Mouse (Mus musculus) bone marrow macrophage, adult 2 months (primary cell): Measurements from ENCODE around the gene Sugct.

Experiments
- CTCF ChIP-seq: IDR thresholded peaks from 2 replicates; pipeline ENCODE4 v1.5.1; 2012; ENCODE audit warnings: low read depth, mild to moderate bottlenecking, low read length, moderate library complexity
- POLR2A ChIP-seq: IDR thresholded peaks from 2 replicates; pipeline ENCODE4 v1.6.1; 2012; ENCODE audit warnings: mild to moderate bottlenecking, low read depth, low read length, borderline replicate concordance

DNA sequence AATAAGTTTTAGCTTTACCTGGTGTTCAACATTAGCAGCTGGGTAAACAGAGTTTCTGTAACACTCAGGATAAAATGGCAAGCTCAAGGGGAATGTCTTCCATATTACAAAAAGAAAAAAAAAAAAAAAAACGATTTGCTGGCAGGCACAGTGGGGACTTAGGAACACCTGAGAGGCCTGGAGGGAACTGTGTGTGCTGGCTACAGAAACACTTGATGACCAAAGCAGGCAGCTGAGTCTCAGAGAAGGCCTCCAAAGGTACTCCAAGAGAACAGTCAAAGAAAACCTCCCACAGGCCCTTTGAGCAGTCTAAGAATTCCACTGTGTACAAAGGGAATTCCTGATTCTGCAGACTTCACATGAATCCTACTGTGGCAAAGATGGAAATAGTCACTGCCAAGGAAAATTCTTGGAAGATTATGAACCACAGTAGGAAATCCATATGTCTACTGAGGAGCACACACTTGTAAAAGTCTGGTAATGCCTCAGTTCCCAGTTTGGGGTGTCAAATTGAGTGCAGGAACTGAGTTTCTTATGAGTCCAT is 397.8 kb downstream of the Sugct start:
- TF ChIP-seq CTCF (no peak), POLR2A (no peak)
